Mouse (Mus musculus) lung, postnatal 0 days (tissue): ENCODE results near the gene Arhgap9.

Experiments used
- CTCF ChIP-seq: IDR thresholded peaks from 2 replicates; pipeline ENCODE4 v1.5.1; 2016; ENCODE audit warnings: antibody characterized with exemption, mild to moderate bottlenecking
- EP300 ChIP-seq: IDR thresholded peaks from 2 replicates; pipeline ENCODE4 v1.6.1; 2016; ENCODE audit warnings: antibody characterized with exemption, mild to moderate bottlenecking, control low read depth

DNA sequence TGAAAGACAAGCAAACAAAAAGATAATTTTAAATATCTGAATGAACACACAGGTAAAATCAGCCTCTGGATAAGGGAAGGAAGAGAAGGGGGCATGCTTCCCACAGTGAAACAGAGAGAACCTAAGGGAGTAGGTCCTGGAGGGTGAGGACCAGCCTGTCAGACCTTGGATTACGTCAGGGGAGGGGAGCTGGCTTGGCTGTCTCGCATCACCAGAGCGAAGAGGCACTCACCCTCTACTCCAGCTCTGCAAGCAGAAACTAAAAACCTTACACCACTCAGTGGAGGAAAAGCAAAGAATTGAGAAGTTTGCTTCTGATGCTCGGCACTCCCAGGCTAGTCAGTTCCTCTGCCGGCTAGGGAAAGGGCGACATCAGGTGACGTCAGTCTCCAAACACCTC is 1.8 kb upstream of the Arhgap9 start:
- no peak for TF ChIP-seq EP300
- no peak for TF ChIP-seq CTCF
